Mouse (Mus musculus) urinary bladder, postnatal 25 days (tissue): ENCODE results near the gene 0610040J01Rik.
A peak's percentile ranks its signal among the peaks of the same experiment; 100 is the strongest.
"Not testable (repeated sequence)": the region's sequence is repeated elsewhere in the genome, so short reads cannot be mapped to it uniquely, and the experiment has no call there.

ENCODE experiments used
- DNase-seq: peaks from one replicate; pipeline ENCODE4 v3.0.0; 2022; ENCODE audit warnings: low spot score

0610040J01Rik gene

DNA sequence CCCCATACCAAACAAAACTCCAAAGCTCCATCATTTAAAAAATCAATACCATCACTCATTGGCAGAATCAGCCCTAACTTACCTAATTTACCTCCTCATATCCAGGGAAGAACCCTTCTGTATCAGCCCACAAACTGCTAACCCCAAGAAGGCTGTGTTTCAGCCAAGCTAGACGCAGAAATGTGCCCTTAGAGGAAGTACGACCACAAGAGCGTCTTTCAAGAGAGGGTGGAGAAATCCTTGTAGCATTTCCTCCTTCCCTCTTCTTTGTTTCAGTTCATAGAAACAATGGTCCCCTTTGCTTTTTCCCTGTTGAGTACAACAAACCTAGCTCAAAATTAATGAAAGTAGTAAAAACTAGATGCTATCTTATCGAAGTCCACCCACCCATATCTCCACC lies 18.9 kb downstream of the 0610040J01Rik start:
- no peak for DNase-seq

DNA sequence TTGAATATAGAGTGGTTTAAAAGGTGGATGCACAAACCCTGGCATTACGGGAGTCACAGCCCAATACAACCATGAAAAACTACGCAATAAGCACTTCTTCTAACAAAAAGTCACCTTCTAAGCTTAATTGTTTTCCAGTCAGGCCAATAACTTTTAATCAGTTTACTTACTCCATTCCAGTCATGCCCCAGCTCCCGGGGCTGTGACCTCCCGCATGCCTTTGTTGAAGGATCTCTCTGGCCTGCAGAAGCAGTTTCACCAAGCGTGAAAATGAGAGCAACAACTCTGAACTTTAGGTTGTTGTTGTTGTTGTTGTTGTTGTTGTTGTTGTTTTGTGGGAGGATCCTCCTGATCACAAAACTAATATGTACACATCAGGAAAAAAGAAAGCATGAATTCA lies 21.8 kb downstream of the 0610040J01Rik start:
- DNase-seq = no peak

DNA sequence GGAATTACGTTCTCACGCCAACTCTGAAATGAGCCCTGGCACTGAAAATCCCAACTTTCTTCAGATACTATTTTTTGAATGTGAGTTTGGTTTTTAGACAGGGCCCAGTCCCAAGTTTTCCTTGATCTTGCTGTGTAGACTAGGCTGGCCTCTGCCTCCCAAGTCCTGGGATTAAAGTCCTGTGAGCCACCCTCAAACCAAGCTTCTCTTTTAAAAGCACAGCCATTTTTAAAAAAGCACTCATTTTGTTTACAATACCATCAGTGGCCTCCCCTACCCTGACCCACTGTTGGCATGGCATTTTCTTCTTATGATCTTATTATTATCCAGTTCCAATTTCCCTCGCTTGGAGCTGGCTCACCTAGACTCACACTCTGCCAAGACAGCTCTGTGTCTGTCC lies 22.3 kb downstream of the 0610040J01Rik start:
- no peak for DNase-seq

DNA sequence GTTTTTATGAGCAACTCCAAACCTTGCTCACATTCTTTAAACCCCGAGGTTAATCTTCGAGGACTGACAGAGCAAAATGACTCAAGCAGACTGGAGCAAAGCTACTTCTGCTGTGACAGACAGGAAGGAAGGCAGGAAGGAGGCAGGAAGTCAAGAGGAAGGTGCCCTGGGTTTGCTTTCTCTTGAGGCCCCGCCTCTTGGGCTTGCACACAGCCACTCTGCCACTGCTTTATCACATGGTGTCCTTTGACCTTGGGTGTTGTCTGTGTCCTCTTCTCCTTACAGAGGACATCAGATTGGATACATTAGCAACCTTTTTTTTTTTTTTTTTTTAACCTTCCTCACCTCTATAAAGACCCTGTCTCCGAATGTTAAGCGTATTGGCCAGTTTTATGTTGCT lies 25.0 kb downstream of the 0610040J01Rik start:
- DNase-seq = no peak

DNA sequence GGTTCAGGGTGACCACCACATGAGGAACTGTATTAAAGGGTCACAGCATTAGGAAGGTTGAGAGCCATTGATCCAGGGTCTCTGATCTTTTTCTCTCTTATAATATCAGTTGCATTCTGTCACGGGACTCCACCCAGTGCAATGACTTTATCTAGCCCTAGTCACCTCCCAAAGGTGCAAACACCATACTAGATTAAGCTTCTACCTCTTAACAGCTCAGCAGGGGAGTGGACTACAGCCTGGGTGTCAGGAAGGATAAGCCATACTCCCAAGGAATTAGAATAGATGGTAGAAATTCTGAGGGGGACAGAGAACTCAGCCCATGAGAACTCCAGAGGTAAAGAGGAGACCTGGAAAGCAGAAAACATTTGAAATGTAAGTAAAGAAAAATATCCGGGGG lies 25.7 kb downstream of the 0610040J01Rik start:
- no peak for DNase-seq

DNA sequence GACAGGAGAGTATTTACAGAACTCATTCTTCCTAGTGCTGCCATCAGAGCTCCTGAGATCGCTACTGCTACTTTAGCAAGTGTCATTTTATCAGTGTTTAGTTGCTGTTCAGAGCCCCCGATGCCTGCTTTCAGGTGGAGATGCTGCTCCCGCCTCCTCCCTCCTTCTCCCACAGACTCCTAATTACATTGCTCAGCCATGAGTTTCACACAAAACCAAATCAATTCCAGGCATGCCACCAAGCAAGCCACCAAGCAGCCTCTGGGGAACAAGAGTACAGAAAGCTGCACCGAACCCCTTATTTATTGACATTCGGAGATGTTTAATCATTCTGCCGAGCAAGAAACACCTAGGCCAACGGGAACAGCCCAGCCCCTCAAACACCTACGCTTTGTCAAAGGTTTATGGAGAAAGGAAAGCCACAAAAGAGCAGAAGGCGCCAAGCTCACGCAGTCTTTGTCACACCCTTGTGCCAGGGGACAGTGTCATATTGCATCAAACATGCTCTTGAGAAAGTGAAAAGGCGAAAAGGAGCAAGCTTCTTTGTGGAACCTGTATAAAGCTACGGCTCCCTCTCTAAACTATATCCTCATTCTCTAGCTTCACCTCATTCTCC lies 27.7 kb downstream of the 0610040J01Rik start:
- no peak for DNase-seq

DNA sequence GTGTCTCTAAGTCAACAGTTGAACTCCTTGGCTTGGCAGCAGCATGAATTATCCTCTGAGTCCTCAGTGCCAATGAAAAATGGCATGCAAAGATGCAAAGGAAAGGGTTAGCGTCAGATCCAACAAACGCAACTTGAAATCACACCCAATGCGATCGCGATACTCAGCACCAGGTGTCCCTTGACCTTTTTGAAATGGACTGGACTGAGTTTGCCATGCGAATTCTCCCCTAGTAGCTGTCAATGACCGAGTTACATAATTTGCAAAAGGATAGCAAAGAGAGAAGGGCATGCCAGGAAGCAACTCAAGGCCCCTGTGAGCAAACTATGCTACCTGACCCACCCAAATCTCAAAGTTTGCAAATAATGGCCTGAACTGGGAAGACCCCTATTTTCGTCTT lies 34.9 kb downstream of the 0610040J01Rik start:
- DNase-seq = no peak

DNA sequence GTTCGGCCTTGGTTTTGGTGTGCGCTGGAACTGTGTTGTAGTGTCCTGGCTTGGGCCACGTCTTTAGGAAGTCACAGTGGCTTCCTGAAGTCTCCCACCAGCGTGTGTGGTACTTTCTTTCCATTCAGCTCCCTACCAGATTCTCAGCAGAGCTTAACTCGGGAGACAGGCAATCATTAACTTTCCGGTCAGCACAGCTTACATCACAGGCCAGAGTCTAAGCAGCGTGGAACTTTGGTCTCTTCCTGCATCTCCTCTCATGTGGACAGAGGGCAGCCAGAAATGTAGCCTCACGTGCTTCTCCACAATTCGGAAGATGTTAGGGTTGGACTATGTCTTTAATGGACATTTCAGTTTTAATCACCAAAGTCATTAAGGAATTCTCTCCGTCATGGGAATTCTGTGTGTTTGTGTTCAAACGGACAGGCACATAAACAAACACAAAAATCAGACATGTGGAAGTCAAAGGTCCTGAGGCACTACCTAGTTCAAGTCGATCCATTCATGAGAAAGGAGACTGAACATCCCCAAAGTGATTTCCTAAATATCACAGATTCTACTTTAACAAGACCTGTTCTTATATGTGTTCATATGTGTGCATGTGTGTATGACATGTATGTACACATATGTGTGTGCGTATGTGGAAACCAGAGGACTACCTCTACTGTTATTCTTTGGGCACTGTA lies 35.5 kb downstream of the 0610040J01Rik start:
- DNase-seq = no peak

DNA sequence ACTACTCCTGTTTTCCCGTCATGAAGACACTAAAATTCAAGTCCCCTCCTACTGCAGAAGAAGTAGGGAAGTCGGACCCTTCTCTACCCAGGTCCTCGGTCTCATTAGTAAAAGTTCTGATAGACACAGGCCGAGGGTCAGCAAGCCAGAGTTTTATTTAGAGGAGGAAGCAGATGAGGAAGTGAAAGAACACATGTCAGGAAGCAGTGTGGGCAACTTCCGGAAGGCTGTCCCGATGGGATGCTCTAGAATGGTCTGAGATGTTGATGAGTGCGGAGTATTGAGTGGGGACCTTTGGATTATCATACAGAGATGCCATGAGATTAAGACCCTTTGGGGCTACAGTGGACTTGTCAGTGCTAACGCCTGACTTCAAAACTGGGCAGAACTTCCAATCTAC lies 46.7 kb downstream of the 0610040J01Rik start:
- no peak for DNase-seq

DNA sequence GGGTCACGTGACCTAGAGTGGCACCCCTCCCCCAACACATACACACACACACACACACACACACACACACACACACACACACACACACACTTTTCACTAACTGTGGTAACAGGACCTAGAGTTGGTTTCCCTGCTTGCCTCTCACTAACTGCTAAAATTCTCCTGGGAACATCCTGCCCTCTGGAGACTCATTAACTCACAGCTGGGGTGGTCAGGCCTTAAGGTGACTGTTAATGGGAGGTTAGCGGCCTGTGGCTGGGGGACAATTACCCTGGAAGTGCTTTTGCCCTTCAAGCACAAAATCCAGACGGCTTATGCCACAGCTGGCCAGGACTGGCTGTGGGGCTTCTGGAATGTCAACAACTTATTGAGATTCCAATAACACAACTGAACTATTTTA lies 55.3 kb downstream of the 0610040J01Rik start:
- DNase-seq = no peak

DNA sequence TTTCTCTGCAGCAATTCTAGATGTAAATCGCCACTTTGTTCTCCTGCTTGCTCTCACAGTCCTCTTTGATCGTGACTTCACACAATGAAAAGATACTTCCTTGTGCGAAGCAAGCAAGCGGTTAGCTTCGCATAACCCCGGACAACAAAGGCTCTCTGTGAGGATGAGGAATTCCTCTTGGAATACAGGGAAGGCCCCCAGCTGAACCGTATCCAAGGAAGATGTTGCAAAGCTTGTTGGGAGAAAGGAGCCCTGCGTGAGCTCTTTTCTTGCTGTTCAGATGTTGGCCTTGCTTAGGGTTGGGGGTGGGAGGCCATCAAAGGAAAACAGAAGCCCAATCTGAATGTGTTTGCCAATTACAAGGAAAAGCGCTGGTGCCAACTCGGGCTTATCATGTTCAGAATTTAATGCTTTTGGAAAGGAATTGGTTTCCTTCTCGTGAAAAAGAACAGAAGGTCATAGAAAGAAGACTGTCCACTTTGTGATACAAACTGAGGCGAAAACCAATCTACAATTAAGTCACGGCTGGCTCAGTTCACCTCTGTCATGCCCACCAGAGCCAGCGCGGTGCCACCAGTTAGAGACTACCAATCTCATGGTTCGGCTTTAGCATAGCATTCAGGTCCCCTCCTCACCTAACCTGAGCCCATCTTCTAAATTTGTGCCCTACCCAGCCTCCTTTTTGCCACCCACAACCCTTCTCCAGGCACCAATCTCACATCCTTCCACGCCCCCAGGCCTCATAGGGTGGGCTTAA lies 60.2 kb downstream of the 0610040J01Rik start:
- no peak for DNase-seq

DNA sequence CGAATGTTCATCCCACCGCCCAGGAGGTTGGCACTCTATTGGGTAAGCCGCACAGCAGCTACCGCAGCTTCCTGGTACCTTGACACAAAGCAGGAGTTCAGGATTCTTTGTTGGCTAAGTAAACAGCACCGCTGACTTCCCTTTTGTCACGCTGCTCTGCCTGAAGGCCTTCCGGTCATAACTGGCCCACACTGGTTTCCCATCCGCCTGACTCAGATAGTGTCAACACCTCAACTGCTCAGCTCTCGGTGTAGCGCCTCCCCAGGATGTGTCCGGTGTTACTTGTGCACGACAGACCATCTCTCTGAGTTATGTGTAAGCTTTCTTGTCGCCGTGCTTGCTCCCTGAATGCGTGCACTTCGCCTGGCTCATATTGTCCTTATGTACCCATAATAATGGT lies 62.7 kb downstream of the 0610040J01Rik start:
- peak; percentile 32 for DNase-seq

DNA sequence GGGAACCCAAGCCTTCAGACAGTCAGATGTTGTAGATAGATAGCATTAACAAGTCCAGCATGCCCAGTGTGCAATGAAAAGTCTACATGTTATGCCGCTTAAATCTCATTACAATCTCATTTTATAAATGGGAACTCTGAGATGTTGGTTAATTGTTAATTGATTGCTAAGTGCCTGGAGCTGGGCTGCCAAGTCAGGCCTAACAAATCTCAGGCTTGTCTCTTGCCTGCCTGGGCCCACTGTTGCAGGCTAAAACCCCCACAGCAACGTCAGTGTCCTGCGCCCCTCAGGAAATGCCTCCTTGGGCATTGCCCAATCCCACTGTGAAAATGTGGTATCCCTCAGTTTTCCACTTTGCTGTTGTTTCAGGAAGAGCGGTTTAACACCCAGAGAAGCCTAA lies 63.9 kb downstream of the 0610040J01Rik start:
- no peak for DNase-seq

DNA sequence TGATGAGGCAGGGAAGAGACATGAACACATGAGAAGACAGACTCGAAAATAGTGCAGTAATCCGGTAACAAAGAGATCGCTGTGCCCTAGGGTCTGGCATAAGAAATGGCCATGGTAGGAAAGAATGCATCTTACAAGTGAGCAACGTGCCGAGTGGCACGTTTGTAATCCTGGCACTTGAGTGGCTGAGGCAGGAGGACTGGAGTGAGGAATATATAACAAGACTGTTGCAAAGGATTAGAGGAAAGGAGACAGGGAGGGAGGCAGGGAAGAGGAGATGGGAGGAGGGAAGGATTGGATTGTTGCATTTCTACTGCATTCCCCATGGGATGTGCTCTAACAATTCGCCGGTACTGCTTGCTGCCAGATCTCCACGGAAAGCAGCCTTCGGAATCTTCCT lies 66.9 kb downstream of the 0610040J01Rik start:
- no peak for DNase-seq

DNA sequence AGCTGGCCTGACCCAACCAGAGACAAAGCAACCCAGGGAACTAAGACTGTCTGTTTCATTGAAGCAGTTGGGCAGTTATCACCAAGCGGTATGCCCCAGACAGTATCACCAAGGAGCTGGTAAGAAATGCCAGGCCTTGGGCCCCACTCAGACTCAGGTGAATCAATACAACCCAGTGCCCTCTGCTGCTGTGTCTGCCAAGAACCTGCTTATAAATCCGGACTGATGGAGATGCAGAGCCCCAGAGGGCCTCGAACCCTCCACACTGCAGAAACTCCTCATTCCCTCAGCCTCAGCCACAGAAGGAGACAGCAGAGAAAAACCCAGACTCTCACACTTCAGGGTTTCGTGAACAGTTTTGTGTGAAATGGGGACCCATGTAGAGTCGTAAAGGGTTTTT lies 74.1 kb downstream of the 0610040J01Rik start:
- no peak for DNase-seq

DNA sequence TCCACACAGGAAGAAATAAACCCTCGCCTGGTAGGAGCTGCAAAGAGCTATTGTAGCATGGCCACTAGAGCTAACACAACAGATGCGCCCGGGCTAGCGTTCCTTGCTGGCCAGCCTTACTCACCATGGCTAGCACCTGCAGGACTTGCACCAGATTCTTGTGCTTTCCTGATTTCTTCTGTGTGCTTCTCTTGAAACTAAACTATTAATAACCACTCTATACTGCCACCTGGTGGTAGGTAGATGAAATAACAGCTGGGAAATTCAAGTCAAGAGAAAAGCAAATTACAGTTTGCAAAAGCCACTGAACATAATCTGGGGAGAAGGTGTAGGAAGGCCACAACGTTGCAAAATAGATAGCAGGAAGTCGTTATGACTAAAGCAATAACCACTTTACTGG lies 74.5 kb downstream of the 0610040J01Rik start:
- DNase-seq = no peak

DNA sequence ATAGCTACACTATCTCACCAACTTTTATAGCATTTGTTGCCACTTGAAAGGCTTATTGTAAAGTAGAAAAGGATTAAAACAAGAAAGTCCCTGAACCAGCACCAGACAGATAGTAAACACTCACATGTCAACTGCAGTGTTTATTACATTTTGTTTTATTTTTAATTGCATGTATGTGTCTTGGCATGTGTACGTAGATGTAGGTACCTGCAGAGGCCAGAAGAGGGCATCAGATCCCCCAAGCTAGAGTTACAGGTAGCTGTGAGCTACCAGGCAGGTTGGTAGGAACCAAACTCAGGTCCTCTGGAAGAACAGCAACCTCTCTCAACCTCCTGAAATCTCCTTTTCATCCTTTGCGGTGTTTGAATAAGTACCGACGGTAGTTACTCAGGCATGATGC lies 74.9 kb downstream of the 0610040J01Rik start:
- no peak for DNase-seq

DNA sequence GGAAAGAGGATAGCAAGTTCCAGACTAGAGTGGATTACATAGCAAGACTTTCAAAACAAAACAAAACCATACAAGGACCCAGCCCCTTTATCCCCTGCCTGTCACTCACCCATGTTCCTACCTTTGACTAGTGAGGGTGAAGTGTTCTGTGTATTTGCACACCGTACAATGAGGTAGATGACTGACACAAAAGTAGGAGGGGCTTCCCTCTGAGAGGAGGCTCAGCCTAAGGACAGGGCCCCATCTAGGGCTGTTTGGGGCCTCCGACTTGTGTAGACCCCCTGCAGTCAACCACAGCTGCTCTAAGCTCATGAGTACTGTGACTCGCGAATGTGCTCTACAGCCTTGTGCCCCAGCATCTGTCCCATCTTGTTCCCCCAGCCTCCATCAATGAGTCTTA lies 79.1 kb downstream of the 0610040J01Rik start:
- DNase-seq = no peak

DNA sequence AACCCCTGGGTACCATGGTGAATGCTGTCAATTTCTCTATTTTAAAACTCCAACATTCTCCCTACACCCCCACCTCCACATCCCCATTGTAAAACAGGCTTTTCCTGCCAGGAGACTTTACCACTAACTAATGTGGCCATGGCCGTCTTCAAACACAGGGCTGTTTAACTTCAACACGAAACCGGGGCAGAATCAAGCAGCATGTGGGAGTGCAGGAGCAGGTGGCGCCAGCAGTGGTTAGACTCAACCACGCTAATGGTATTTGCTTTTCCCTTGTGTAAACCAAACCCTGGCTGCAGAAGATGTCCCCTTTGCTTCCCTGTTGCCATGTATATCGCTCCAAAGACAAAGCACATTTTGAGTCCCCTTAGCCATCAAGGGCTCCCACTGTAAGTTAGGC lies 79.7 kb downstream of the 0610040J01Rik start:
- no peak for DNase-seq

DNA sequence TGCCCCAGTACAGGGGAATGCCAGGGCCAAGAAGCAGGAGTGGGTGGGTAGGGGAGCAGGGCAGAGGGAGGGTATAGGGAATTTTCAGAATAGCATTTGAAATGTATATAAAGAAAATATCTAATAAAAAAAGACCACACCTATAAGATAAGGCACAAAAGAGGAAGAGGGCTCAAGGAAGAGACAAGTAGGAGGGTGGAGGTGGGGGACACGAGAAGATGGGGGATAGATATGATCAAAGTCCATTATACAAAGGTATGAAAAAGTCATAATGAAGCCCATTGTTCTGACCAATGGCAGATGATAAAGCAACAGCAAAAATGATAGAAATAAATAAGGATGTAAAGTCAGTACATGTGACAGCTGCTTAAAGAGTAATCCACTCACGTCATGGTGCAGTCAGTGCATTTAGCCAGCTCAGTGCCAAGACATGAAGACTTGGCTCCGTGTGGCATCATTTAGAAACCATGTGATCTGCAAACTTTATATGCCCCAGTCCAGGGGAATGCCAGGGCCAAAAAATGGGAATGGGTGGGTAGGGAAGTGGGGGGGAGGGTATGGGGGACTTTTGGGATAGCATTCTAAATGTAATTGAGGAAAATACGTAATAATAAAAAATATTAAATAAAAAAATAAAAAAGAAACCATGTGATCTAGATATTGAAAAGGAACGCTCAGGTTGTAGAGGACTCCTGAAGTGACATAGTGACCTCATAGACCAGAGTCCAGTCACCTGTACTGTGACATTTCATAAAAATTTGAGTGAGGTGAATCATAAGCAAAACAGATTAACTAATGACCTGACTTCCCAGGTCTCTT lies 85.0 kb downstream of the 0610040J01Rik start:
- DNase-seq = not testable (repeated sequence)

DNA sequence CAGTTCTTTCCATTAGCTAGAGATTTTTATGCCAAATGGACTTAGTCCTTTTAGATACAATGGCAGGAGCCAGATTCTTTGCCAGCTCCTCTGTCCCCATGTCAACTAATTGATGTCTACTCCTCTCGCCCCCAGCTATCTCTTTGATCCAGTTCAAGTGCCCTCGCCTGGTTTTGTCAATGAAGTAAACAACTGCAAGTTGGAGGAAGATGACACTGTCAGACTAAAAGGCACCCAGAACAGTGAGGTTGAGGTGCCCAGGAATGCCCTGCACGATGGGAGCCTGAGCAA lies 85.6 kb downstream of the 0610040J01Rik start:
- DNase-seq = no peak

DNA sequence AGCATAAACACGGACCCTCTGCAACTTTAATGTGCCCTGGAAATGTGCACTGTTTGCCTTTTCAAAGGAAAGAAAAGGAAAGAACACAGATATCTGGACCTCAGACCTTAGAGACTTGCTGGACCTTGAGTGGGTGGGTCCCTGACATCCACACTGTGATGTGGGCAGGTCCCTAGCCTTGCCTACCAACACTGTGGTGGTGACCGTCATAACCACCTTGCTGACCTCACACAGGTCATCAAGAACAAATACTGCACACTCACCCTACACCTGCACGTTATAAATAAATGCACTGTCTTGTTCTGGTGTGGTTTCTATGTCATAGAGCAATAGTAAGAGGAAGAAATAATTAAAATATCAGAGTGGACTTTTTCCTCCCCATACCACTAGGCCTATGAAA lies 91.2 kb downstream of the 0610040J01Rik start:
- no peak for DNase-seq
